Mouse (Mus musculus): ENCODE results near the gene Arhgap23. TPM values are rescaled to one million over a fixed set of nuclear protein-coding genes. Genes with fewer than 3 reads are reported as not detected.

Arhgap23 gene
- polyA plus RNA-seq, 2 experiments, result 7.3 to 17.5 TPM

GRCm38 (mm10) chr11:97401082-97401481 is 14.3 kb upstream of the Arhgap23 start:
- Histone ChIP-seq H3K36me3 (replicated peaks; ENCODE audit: control insufficient read depth, insufficient read depth, low read depth) (no peaks in the 10 kb centered on the region), H3K4me3 (ENCODE audit: insufficient read depth in 1 of 2, low read depth in 2 of 2, low read length in 2 of 2) (no peak overlapping the region), H3K9me3 (ENCODE audit: control insufficient read depth, low read length) (no peaks in the 10 kb centered on the region), H3K4me1 (replicated peaks; ENCODE audit: control insufficient read depth in 2 of 2, insufficient read depth in 2 of 2, low read length in 1 of 2) (peaks cover 5 to 7% of the 10 kb centered on the region in 2 experiments; a peak in 3 of 4 replicates), H3K9ac (replicated peaks) (no peak overlapping the region), H3K27ac (no peak overlapping the region), H3K27me3 (ENCODE audit: control insufficient read depth, insufficient read depth, low read length) (peaks cover 4% of the 10 kb centered on the region; the same call in 1 of the 2 replicates), H3K4me2 (ENCODE audit: low read depth) (no peak overlapping the region)
- ATAC-seq (ENCODE audit: insufficient read depth) (no peak), DNase-seq (ENCODE audit: low read depth in 3 of 3, low spot score in 3 of 3) (no peak)
- TF ChIP-seq CTCF (IDR thresholded peaks at IDR 0.05; ENCODE audit: low read depth), result no peak
- TF ChIP-seq EP300 (IDR thresholded peaks at IDR 0.05; ENCODE audit: low read depth), result no peak
- WGBS (ENCODE audit: insufficient replicate concordance), result 27% methylated on average over 6 of the region's 6 CpGs

- ATAC-seq (ENCODE audit: insufficient read depth) (no peak), DNase-seq (ENCODE audit: low read depth in 3 of 3, low spot score in 3 of 3) (no peak)
- TF ChIP-seq EP300 (IDR thresholded peaks at IDR 0.05; ENCODE audit: low read depth) (no peak), CTCF (IDR thresholded peaks at IDR 0.05; ENCODE audit: low read depth) (no peak)
- no peak overlapping the region for H3K9ac ChIP-seq (replicated peaks)
- peaks cover 5 to 7% of the 10 kb centered on the region in 2 experiments; a peak in 3 of 4 replicates for H3K4me1 ChIP-seq (replicated peaks; ENCODE audit: control insufficient read depth in 2 of 2, insufficient read depth in 2 of 2, low read length in 1 of 2)
- H3K9me3 ChIP-seq (ENCODE audit: control insufficient read depth, low read length), result no peaks in the 10 kb centered on the region
- no peak overlapping the region for H3K4me2 ChIP-seq (ENCODE audit: low read depth)
- H3K4me3 ChIP-seq (ENCODE audit: insufficient read depth in 1 of 2, low read depth in 2 of 2, low read length in 2 of 2), result no peak overlapping the region
- peaks cover 6% of the 10 kb centered on the region; the same call in 1 of the 2 replicates for H3K27me3 ChIP-seq (ENCODE audit: control insufficient read depth, insufficient read depth, low read length)
- WGBS (ENCODE audit: insufficient replicate concordance), result 62% methylated on average over 3 of the region's 3 CpGs
- no peak overlapping the region for H3K27ac ChIP-seq
- no peaks in the 10 kb centered on the region for H3K36me3 ChIP-seq (replicated peaks; ENCODE audit: control insufficient read depth, insufficient read depth, low read depth)
Measured at GRCm38 (mm10) chr11:97401686-97402435, 13.5 kb upstream of the Arhgap23 start.

GRCm38 (mm10) chr11:97402746-97403145 is 12.6 kb upstream of the Arhgap23 start:
- Histone ChIP-seq H3K27me3 (ENCODE audit: control insufficient read depth, insufficient read depth, low read length) (peaks cover 14% of the 10 kb centered on the region), H3K4me1 (replicated peaks; ENCODE audit: control insufficient read depth in 2 of 2, insufficient read depth in 2 of 2, low read length in 1 of 2) (peaks cover 5 to 7% of the 10 kb centered on the region in 2 experiments; a peak in 3 of 4 replicates), H3K36me3 (replicated peaks; ENCODE audit: control insufficient read depth, insufficient read depth, low read depth) (no peaks in the 10 kb centered on the region), H3K4me3 (ENCODE audit: insufficient read depth in 1 of 2, low read depth in 2 of 2, low read length in 2 of 2) (no peak overlapping the region), H3K9ac (replicated peaks) (no peak overlapping the region), H3K9me3 (ENCODE audit: control insufficient read depth, low read length) (no peaks in the 10 kb centered on the region), H3K27ac (no peak overlapping the region), H3K4me2 (ENCODE audit: low read depth) (no peak overlapping the region)
- ATAC-seq (ENCODE audit: insufficient read depth), result no peak
- 41% methylated on average over 2 of the region's 2 CpGs for WGBS (ENCODE audit: insufficient replicate concordance)
- no peak for TF ChIP-seq CTCF (IDR thresholded peaks at IDR 0.05; ENCODE audit: low read depth)
- TF ChIP-seq EP300 (IDR thresholded peaks at IDR 0.05; ENCODE audit: low read depth), result no peak
- no peak for DNase-seq (ENCODE audit: low read depth in 3 of 3, low spot score in 3 of 3)

- peaks cover 5 to 7% of the 10 kb centered on the region in 2 experiments; a peak in 3 of 4 replicates for H3K4me1 ChIP-seq (replicated peaks; ENCODE audit: control insufficient read depth in 2 of 2, insufficient read depth in 2 of 2, low read length in 1 of 2)
- peaks cover 16% of the 10 kb centered on the region for H3K27me3 ChIP-seq (ENCODE audit: control insufficient read depth, insufficient read depth, low read length)
- no peak for TF ChIP-seq EP300 (IDR thresholded peaks at IDR 0.05; ENCODE audit: low read depth)
- TF ChIP-seq CTCF (IDR thresholded peaks at IDR 0.05; ENCODE audit: low read depth), result no peak
- H3K27ac ChIP-seq, result no peak overlapping the region
- peak overlapping the region; percentile 70 for H3K4me2 ChIP-seq (ENCODE audit: low read depth)
- no peak overlapping the region for H3K4me3 ChIP-seq (ENCODE audit: insufficient read depth in 1 of 2, low read depth in 2 of 2, low read length in 2 of 2)
- 45% methylated on average over 8 of the region's 8 CpGs for WGBS (ENCODE audit: insufficient replicate concordance)
- no peak for ATAC-seq (ENCODE audit: insufficient read depth)
- no peak for DNase-seq (ENCODE audit: low read depth in 3 of 3, low spot score in 3 of 3)
- no peaks in the 10 kb centered on the region for H3K36me3 ChIP-seq (replicated peaks; ENCODE audit: control insufficient read depth, insufficient read depth, low read depth)
- no peak overlapping the region for H3K9ac ChIP-seq (replicated peaks)
- no peaks in the 10 kb centered on the region for H3K9me3 ChIP-seq (ENCODE audit: control insufficient read depth, low read length)
Measured at GRCm38 (mm10) chr11:97403614-97404183, 11.6 kb upstream of the Arhgap23 start.

- TF ChIP-seq CTCF (IDR thresholded peaks at IDR 0.05; ENCODE audit: low read depth) (no peak), EP300 (IDR thresholded peaks at IDR 0.05; ENCODE audit: low read depth) (no peak)
- H3K4me2 ChIP-seq (ENCODE audit: low read depth), result peak overlapping the region; percentile 70
- H3K4me1 ChIP-seq (replicated peaks; ENCODE audit: control insufficient read depth in 2 of 2, insufficient read depth in 2 of 2, low read length in 1 of 2), result peaks cover 5 to 7% of the 10 kb centered on the region in 2 experiments; a peak in 3 of 4 replicates
- peaks cover 16% of the 10 kb centered on the region for H3K27me3 ChIP-seq (ENCODE audit: control insufficient read depth, insufficient read depth, low read length)
- peak overlapping the region; percentile 20 to 46 for H3K4me3 ChIP-seq (ENCODE audit: insufficient read depth in 1 of 2, low read depth in 2 of 2, low read length in 2 of 2)
- no peaks in the 10 kb centered on the region for H3K9me3 ChIP-seq (ENCODE audit: control insufficient read depth, low read length)
- 2% methylated on average over 57 of the region's 61 CpGs for WGBS (ENCODE audit: insufficient replicate concordance)
- DNase-seq (ENCODE audit: low read depth in 3 of 3, low spot score in 3 of 3), result no peak
- no peak overlapping the region for H3K27ac ChIP-seq
- peak; percentile 55; the same call in 1 of the 2 replicates for ATAC-seq (ENCODE audit: insufficient read depth)
- H3K36me3 ChIP-seq (replicated peaks; ENCODE audit: control insufficient read depth, insufficient read depth, low read depth), result no peaks in the 10 kb centered on the region
- H3K9ac ChIP-seq (replicated peaks), result no peak overlapping the region; the same call in 1 of the 2 replicates
Measured at GRCm38 (mm10) chr11:97404184-97404760, 11.1 kb upstream of the Arhgap23 start.
